Mouse (Mus musculus): Measurements from ENCODE around the gene Pde1b. TPM values are rescaled to one million over a fixed set of nuclear protein-coding genes. Genes with fewer than 3 reads are reported as not detected.

Pde1b gene
- total RNA-seq, 1 experiment, result 12.0 TPM

DNA sequence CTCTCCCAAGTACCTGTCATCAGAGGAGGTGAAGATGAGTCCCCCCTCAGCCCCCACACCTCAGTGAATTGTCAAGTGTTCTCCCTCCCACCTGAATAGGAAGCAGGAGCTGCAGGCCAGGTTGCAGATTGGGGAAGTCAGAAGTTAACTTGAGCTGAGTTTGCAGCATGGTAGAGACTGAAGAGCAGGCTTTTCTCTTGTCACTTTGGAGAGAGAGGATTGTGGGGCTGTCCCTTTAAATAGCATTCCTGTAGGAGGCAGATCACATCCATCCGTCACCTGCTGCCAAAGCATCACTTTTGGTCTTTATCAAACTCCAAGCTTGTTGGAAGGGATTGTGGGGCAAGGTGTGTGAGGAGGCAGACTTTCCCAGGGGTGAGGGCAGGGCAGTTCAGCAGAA lies 2.1 kb upstream of the Pde1b start:
- in situ Hi-C loops (cut with MboI; ENCODE audit: low sequenced_read_pairs in 2 of 2, unreplicated experiment in 2 of 2), result no loop called here
- no peak overlapping the region for H3K4me3 ChIP-seq (ENCODE audit: insufficient read depth in 1 of 2, low read depth in 1 of 2, low read length in 2 of 2, poor library complexity in 1 of 2, severe bottlenecking in 1 of 2)
- no peak for TF ChIP-seq ZNF384 (IDR thresholded peaks at IDR 0.05; ENCODE audit: low read depth, low read length)
- H3K9me3 ChIP-seq (ENCODE audit: control insufficient read depth, insufficient read depth, low read depth, low read length), result no peaks in the 10 kb centered on the region
- H3K4me1 ChIP-seq (ENCODE audit: control insufficient read depth in 2 of 2, insufficient read depth in 2 of 2, low read length in 2 of 2, poor library complexity in 1 of 2), result peaks cover 0 to 4% of the 10 kb centered on the region in 2 experiments; a peak in 1 of 4 replicates
- no peak for DNase-seq (ENCODE audit: low read depth, low spot score)
- no peak overlapping the region for H3K27ac ChIP-seq (ENCODE audit: insufficient read depth, low read depth, low read length, poor library complexity, severe bottlenecking)
- H3K9ac ChIP-seq (ENCODE audit: insufficient read depth, low read depth, low read length, poor library complexity, severe bottlenecking), result no peak overlapping the region
- H3K36me3 ChIP-seq (ENCODE audit: control insufficient read depth, insufficient read depth, low read length, poor library complexity, severe bottlenecking), result no peaks in the 10 kb centered on the region

DNA sequence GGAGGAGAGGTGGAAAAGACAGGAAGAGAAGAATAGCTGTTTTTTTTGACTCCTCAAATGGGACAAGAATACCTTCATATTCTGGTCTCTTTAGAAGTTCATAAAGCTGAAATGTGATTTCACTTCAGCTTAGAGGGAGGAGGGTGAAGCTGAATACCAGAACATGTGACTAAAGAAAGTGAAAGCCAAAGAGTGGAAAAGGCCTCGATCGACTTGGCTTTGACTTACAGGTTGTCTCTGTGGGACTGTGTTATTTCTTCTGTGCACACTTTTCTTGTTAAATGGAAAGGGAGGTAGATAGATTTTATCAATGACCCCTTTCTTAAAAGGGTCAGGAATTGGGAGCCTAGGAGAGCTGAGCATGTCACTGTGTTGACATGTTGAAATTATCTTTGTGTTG lies 1.6 kb upstream of the Pde1b start:
- H3K27ac ChIP-seq (ENCODE audit: insufficient read depth, low read depth, low read length, poor library complexity, severe bottlenecking), result no peak overlapping the region
- no peak overlapping the region for H3K9ac ChIP-seq (ENCODE audit: insufficient read depth, low read depth, low read length, poor library complexity, severe bottlenecking)
- H3K36me3 ChIP-seq (ENCODE audit: control insufficient read depth, insufficient read depth, low read length, poor library complexity, severe bottlenecking), result no peaks in the 10 kb centered on the region
- no peak overlapping the region for H3K4me3 ChIP-seq (ENCODE audit: insufficient read depth in 1 of 2, low read depth in 1 of 2, low read length in 2 of 2, poor library complexity in 1 of 2, severe bottlenecking in 1 of 2)
- DNase-seq (ENCODE audit: low read depth, low spot score), result no peak
- H3K9me3 ChIP-seq (ENCODE audit: control insufficient read depth, insufficient read depth, low read depth, low read length), result no peaks in the 10 kb centered on the region
- in situ Hi-C loops (cut with MboI; ENCODE audit: low sequenced_read_pairs in 2 of 2, unreplicated experiment in 2 of 2), result no loop called here
- TF ChIP-seq HCFC1 (IDR thresholded peaks at IDR 0.05; ENCODE audit: borderline replicate concordance, insufficient read depth, low read length), result no peak
- no peak for TF ChIP-seq ZNF384 (IDR thresholded peaks at IDR 0.05; ENCODE audit: low read depth, low read length)
- no peak for TF ChIP-seq CHD2 (IDR thresholded peaks at IDR 0.05; ENCODE audit: low read depth, low read length)
- no peak for TF ChIP-seq ZC3H11A (IDR thresholded peaks at IDR 0.05; ENCODE audit: borderline replicate concordance, low read depth, low read length)
- TF ChIP-seq MAFK (IDR thresholded peaks at IDR 0.05; ENCODE audit: insufficient read depth, low read depth, low read length), result no peak
- H3K4me1 ChIP-seq (ENCODE audit: control insufficient read depth in 2 of 2, insufficient read depth in 2 of 2, low read length in 2 of 2, poor library complexity in 1 of 2), result peaks cover 0 to 4% of the 10 kb centered on the region in 2 experiments; a peak in 1 of 4 replicates

DNA sequence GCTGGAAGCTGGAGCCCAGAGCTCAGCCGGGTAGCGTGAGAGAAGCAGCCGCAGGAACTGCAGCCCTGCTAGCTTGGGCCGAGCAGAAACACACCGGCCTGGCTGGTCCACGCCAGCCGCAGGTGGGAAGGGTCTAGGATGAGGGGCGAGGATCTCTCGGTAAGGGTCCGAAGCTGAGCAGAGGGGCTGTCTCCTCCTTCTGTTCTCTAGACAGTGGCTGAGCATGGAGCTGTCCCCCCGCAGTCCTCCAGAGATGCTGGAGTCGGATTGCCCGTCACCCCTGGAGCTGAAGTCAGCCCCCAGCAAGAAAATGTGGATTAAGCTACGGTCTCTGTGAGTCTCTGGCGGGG lies 392 bp downstream of the Pde1b start:
- H3K4me3 ChIP-seq (ENCODE audit: insufficient read depth in 1 of 2, low read depth in 1 of 2, low read length in 2 of 2, poor library complexity in 1 of 2, severe bottlenecking in 1 of 2), result peak overlapping the region; percentile 71 to 73
- H3K9me3 ChIP-seq (ENCODE audit: control insufficient read depth, insufficient read depth, low read depth, low read length), result no peaks in the 10 kb centered on the region
- H3K27ac ChIP-seq (ENCODE audit: insufficient read depth, low read depth, low read length, poor library complexity, severe bottlenecking), result no peak overlapping the region
- peak overlapping the region; percentile 59 for H3K9ac ChIP-seq (ENCODE audit: insufficient read depth, low read depth, low read length, poor library complexity, severe bottlenecking)
- no peak for DNase-seq (ENCODE audit: low read depth, low spot score)
- peaks cover 0 to 4% of the 10 kb centered on the region in 2 experiments; a peak in 1 of 4 replicates for H3K4me1 ChIP-seq (ENCODE audit: control insufficient read depth in 2 of 2, insufficient read depth in 2 of 2, low read length in 2 of 2, poor library complexity in 1 of 2)
- in situ Hi-C loops (cut with MboI; ENCODE audit: low sequenced_read_pairs in 2 of 2, unreplicated experiment in 2 of 2), result no loop called here
- no peaks in the 10 kb centered on the region for H3K36me3 ChIP-seq (ENCODE audit: control insufficient read depth, insufficient read depth, low read length, poor library complexity, severe bottlenecking)
- no peak for TF ChIP-seq HCFC1 (IDR thresholded peaks at IDR 0.05; ENCODE audit: borderline replicate concordance, insufficient read depth, low read length)
- TF ChIP-seq ZNF384 (IDR thresholded peaks at IDR 0.05; ENCODE audit: low read depth, low read length), result no peak
- no peak for TF ChIP-seq MAFK (IDR thresholded peaks at IDR 0.05; ENCODE audit: insufficient read depth, low read depth, low read length)
- TF ChIP-seq ZC3H11A (IDR thresholded peaks at IDR 0.05; ENCODE audit: borderline replicate concordance, low read depth, low read length), result no peak
- TF ChIP-seq CHD2 (IDR thresholded peaks at IDR 0.05; ENCODE audit: low read depth, low read length), result no peak

- in situ Hi-C loops (cut with MboI; ENCODE audit: low sequenced_read_pairs in 2 of 2, unreplicated experiment in 2 of 2), result no loop called here
- no peaks in the 10 kb centered on the region for H3K9me3 ChIP-seq (ENCODE audit: control insufficient read depth, insufficient read depth, low read depth, low read length)
- H3K4me3 ChIP-seq (ENCODE audit: insufficient read depth in 1 of 2, low read depth in 1 of 2, low read length in 2 of 2, poor library complexity in 1 of 2, severe bottlenecking in 1 of 2), result peak overlapping the region; percentile 71 to 73
- no peak for DNase-seq (ENCODE audit: low read depth, low spot score)
- no peaks in the 10 kb centered on the region for H3K36me3 ChIP-seq (ENCODE audit: control insufficient read depth, insufficient read depth, low read length, poor library complexity, severe bottlenecking)
- H3K27ac ChIP-seq (ENCODE audit: insufficient read depth, low read depth, low read length, poor library complexity, severe bottlenecking), result no peak overlapping the region
- H3K9ac ChIP-seq (ENCODE audit: insufficient read depth, low read depth, low read length, poor library complexity, severe bottlenecking), result no peak overlapping the region
- TF ChIP-seq ZC3H11A (IDR thresholded peaks at IDR 0.05; ENCODE audit: borderline replicate concordance, low read depth, low read length) (no peak), HCFC1 (IDR thresholded peaks at IDR 0.05; ENCODE audit: borderline replicate concordance, insufficient read depth, low read length) (no peak), ZNF384 (IDR thresholded peaks at IDR 0.05; ENCODE audit: low read depth, low read length) (no peak), MAFK (IDR thresholded peaks at IDR 0.05; ENCODE audit: insufficient read depth, low read depth, low read length) (no peak), CHD2 (IDR thresholded peaks at IDR 0.05; ENCODE audit: low read depth, low read length) (no peak)
- peaks cover 0 to 4% of the 10 kb centered on the region in 2 experiments; a peak in 1 of 4 replicates for H3K4me1 ChIP-seq (ENCODE audit: control insufficient read depth in 2 of 2, insufficient read depth in 2 of 2, low read length in 2 of 2, poor library complexity in 1 of 2)
These were observed 826 bp downstream of the Pde1b start for GRCm38 (mm10) chr15:103503660-103504059.

- Histone ChIP-seq H3K9ac (ENCODE audit: insufficient read depth, low read depth, low read length, poor library complexity, severe bottlenecking) (no peak overlapping the region), H3K9me3 (ENCODE audit: control insufficient read depth, insufficient read depth, low read depth, low read length) (no peaks in the 10 kb centered on the region), H3K4me1 (ENCODE audit: control insufficient read depth in 2 of 2, insufficient read depth in 2 of 2, low read length in 2 of 2, poor library complexity in 1 of 2) (peaks cover 0 to 4% of the 10 kb centered on the region in 2 experiments; a peak in 1 of 4 replicates), H3K4me3 (ENCODE audit: insufficient read depth in 1 of 2, low read depth in 1 of 2, low read length in 2 of 2, poor library complexity in 1 of 2, severe bottlenecking in 1 of 2) (no peak overlapping the region), H3K36me3 (ENCODE audit: control insufficient read depth, insufficient read depth, low read length, poor library complexity, severe bottlenecking) (no peaks in the 10 kb centered on the region), H3K27ac (ENCODE audit: insufficient read depth, low read depth, low read length, poor library complexity, severe bottlenecking) (no peak overlapping the region)
- no peak for DNase-seq (ENCODE audit: low read depth, low spot score)
- in situ Hi-C loops (cut with MboI; ENCODE audit: low sequenced_read_pairs in 2 of 2, unreplicated experiment in 2 of 2), result no loop called here
- TF ChIP-seq CHD2 (IDR thresholded peaks at IDR 0.05; ENCODE audit: low read depth, low read length) (no peak), ZC3H11A (IDR thresholded peaks at IDR 0.05; ENCODE audit: borderline replicate concordance, low read depth, low read length) (no peak), HCFC1 (IDR thresholded peaks at IDR 0.05; ENCODE audit: borderline replicate concordance, insufficient read depth, low read length) (no peak), MAFK (IDR thresholded peaks at IDR 0.05; ENCODE audit: insufficient read depth, low read depth, low read length) (no peak), ZNF384 (IDR thresholded peaks at IDR 0.05; ENCODE audit: low read depth, low read length) (no peak)
These were observed 6.5 kb downstream of the Pde1b start for GRCm38 (mm10) chr15:103509317-103509716.

All from ES-E14 (cell line).